Mouse (Mus musculus) liver, adult 2 months (tissue): ENCODE data around the gene Smo.

Experiments used
- CTCF ChIP-seq: fragments of 200-500 bp; IDR thresholded peaks from 2 replicates; pipeline ENCODE4 v1.5.1; 2011; ENCODE audit warnings: low read depth, low read length, control low read depth
- POLR2A ChIP-seq: fragments of 200-500 bp; IDR thresholded peaks from 2 replicates; pipeline ENCODE4 v1.6.1; 2011; ENCODE audit warnings: low read length, control low read depth; ENCODE audit not compliant: insufficient read depth; ENCODE audit errors: extremely low read depth

DNA sequence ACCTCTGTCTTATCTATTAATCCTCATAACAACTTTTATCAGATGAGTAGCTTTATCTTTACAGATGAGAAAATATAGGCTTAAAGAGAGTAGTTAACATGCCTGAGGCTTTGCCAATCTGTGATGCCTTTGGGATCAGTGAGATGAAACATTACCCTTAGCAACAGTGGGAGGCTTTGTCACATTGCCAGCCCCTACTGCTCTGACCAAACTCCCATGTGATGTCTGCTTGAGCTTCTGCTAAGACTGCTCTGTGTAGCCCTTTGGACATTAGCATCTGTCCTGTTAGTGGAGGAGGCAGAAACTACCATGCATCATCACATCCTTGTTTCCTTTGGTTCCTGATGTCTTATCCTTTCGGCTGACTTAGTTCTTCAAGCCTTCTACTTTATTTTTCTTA is 40.3 kb downstream of the Smo start:
- TF ChIP-seq POLR2A: no peak
- TF ChIP-seq CTCF: no peak
